Mouse (Mus musculus): ENCODE results near the gene Phf21a. TPM values are rescaled to one million over a fixed set of nuclear protein-coding genes. Genes with fewer than 3 reads are reported as not detected.
A peak's percentile ranks its signal among the peaks of the same experiment; 100 is the strongest.

Gene Phf21a
- total RNA-seq, 2 experiments from 2014 or later: 54.6 to 82.5 TPM

DNA sequence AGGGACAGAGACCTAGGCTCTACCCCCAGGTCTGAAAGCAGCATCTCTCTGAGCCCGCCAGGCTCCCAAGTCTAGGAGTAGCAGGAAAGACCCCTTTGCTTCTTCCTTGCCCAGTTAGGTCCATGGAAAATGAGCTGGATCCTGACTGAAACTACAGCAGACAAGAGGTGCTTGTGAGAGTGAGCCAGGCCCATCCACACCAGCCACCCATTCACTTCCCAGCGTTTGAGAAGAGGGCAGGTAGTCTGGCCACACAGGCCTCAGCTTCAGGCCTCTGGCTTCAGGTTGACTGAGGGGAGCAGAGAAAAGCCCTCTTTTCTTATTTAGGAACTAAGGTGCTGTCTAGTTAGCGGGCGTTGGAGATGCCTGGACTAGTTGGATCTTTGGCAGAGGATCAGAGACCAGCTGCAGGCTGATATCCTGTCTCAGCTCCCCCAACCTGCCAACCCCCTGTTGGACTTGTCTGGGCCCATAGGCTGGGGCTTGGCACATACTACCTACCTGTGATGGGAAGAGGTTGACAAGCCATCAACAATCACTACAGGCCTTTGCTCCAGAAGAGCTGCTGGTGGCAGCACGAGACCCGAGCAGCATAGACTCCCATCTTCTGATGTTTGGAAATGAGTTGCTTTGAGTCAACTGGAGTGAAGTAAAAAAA lies 269.8 kb downstream of the Phf21a start:
- no peak for DNase-seq

DNA sequence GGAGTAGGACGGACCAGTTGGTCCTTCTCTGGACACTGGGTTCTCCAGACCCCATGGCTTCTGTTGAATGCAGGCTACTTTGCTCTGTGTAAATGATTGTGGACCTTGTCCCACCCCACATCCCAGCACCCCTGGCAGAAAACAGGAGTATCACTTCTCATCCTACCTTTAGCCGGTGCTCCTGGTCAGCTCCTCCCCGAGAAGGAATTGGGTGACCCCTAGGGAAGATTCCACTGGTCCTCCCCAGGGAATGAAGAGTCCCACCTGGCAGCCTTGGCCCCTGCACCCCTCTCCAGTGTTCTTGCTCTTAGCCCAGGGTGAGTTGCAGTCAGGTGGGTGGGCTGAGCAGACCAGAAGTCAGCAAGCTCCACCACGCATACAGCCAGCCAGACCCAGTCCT lies 271.2 kb downstream of the Phf21a start:
- no peak for DNase-seq

DNA sequence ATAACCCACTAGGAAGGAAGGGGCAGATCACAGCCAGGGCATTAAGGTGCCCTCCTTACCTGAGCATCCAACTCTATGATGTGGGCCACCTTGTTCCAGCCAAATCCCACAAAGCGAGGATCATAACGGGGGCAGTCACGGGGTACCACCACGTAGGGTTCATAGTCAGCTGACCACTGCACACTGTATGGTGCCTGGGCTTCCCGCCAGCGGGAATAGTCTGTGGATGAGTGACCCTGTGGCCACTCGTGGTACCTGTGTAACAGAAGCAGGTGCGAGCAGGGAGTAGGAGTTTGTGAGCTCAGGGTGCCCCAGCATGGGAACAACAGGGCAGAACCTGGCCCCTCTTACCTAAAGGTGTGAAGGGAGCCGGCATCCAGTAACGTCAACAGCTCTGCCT lies 272.7 kb downstream of the Phf21a start:
- no peak for DNase-seq

DNA sequence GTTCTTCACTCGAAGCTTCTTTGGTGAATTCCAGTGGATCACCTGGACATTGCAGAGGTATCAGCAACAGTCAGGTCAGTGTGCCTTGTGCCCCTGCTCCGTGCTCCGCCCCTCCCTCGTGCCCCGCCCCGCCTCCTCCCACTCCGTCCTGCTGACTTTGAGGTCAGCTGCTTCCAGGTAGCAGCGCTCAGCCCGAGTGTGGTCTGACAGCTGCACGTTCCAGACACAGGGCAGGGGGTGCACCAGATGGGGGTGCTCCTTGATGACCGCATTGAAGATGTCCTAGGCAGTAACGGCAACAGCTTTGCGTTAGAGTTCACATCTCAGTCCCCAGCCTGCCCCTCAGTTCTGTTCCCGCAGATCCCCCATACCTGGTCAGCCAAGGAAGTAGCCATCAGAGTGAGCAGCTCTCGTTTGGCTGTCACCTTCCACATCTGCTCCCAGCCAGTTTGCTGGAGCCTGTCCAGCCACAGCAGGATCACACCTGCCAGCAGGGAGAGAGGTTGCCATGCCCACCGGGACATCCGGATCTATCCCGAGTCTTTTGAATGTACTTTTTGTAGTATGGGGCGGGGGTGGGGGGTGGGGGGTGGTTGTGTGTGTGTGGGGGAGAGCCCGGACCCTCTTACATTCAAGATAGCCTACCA lies 274.6 kb downstream of the Phf21a start:
- DNase-seq: no peak

DNA sequence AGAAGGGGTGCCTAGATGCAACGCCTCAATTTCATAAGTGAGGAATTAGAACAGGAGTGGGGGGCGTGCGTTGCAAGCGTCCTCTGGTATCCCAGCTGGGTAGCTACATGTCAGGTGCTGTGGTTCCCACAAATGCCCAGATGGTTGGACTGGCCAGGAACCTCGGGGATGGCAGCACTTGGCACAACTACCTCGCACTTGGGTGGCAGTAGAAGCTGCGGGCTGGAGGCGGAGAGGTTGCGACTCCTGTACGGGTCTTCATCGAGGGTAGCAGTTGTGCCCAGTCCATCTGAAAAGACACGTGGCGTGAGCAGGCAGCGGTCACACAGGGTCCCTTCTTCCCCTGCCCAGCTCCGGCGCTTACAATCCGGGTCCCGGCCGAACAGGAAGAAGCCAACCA lies 277.5 kb downstream of the Phf21a start:
- DNase-seq: no peak

DNA sequence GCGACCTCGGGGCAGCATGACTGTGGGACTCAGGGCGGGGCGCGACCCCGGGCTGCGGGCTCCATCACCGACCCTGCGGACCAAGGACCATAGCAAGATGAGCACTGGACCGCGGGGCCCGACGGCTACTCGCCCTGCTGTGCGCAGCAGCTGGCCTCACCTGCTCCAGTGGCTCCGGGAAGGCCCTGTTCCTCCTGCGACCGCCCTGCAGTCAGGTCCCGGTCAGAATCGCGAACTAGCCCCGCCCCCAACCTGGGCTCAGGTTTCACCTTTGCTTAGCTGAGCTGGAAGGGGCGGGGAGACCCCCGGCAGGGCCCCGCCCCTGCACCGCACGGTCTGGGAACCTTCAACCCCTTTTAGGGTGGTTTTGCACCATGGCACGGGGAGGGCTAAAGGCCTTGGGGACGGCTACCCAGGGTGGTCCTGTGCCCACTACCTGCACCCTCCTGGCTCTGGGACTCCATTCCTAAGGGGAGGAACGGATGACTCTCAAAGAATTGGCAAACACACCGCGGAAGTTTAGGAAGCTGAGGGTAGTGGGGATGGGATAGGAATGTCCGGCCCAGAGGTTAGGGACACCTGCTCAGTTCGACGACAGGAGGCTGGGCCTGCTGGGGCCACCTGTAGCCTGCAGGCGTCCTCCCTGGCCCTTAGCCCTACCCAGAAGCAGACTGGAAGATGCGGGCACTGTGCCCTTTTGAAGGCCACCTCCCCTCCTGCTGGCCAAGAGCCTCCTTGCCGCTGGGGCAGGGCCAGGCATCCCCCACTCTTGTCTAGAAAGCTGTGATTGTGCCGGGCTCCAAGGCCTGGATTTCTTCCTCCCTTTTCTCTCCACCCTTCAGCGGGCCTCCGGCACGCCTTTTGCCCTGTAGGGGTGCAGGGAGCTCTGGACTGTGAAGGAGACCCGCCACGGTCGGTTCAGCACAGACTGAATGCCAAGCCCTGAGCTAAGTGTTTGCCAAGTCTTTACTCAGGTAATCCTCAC lies 278.2 kb downstream of the Phf21a start:
- DNase-seq: peak; percentile 63

DNA sequence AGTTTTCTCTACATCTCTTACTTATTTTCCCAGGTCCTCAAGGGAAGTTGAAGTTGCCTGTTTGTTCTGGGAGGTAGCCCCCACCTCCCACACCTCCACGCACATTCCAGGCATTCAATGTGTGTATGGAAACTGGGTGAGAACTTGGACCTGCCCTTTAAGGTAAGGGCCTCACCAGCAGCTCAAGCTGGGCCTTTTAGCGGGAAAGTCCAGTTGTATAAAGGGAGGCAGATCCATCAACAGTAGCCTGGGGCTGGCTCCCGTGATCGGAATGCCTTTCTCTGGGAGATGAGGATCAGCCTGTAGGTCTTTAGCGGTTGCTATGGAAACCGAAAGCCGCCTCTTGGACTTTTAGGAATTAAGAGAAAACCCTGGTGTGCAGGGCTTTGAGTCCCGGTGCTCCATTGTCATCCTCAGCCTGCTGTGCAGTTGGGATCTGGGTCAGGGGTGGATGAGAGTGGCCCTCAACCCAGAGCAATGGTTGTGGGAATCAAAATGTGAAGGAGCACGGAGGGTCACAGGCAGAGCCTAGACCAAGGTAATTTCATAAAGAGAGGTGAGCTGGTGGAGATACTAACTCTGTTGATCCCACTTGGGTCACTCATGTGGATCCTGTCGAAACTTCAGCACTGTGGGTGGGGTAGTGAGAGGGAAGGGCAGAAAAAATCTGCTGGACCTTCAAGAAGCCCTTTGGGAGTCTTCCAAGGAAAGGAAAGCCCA lies 279.2 kb downstream of the Phf21a start:
- no peak for DNase-seq

DNA sequence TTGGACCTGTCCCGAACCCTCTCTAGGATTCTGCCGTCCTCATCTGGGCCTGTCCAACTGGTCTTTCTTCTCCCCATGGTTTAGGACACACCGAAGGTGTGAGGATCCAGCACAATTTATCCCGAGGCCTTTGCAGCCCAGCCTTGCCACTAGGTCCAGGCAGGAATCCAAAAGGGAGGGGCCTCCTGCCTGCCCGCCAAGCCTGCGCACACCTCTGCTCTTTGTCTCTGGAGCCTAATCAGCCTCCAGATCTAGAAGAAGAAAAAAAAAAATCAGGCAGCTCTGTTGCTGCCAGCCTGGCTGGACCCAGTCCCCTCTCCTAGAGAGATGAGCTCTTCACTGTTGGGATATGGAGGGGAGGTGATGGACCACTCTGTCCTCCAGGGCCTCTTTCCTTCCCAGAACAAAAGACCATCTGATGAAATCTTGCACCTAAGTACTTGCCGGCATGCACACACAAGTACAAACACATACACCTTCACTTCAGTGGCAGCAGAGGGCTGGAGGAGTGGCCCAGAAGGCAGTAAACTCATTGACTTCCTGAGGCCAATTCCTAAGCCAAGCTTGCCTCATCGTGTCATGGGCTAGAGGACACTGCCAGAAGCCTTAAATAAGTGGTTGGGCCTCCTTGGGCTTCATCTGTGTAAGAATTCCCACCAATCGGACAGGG lies 280.0 kb downstream of the Phf21a start:
- DNase-seq: peak; percentile 83

DNA sequence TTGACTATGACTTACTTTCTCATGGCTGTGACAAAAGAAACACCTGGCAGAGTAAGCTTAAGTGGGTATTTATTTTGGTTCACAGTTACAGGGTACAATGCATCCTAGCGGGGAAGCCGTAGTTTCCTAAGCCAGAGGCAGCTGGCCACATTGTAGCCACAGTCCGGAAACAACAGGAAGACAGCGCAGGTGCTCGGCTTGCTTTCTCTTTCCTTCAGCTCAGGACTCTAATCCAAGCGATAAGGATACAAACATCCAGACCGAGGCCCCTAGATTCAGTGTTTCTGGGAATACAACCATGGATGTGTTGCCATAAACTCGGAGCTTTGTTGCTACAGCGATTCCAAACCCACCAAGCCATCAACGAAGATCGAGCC lies 280.5 kb downstream of the Phf21a start:
- no peak for DNase-seq

DNA sequence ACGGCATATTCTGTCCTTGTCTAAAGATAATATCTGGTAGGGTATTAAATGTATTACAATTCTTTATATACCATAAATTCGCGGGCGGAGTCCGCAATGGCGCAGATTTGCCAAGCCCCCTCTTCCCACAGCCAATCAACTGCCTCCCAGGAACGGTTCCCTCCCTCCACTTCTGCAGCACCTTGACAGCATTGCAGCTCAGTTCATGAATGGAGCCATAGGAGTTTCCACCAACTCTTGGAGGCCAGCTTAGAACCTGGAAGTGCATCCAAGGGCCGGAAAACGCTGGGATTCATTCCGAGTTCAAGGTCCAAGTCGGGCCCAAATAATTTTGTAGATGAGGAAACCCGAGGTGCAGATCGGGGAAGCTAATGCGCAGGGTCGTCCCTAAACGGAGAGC lies 281.6 kb downstream of the Phf21a start, which contains the start of the genes Pex16 and Large2:
Gene Pex16, plus strand, starts transcription at position 163 of the 400 bp plus-strand sequence.
Gene Large2, minus strand, starts transcription at position 356 of the 400 bp plus-strand sequence.
- DNase-seq: peak; percentile 63

DNA sequence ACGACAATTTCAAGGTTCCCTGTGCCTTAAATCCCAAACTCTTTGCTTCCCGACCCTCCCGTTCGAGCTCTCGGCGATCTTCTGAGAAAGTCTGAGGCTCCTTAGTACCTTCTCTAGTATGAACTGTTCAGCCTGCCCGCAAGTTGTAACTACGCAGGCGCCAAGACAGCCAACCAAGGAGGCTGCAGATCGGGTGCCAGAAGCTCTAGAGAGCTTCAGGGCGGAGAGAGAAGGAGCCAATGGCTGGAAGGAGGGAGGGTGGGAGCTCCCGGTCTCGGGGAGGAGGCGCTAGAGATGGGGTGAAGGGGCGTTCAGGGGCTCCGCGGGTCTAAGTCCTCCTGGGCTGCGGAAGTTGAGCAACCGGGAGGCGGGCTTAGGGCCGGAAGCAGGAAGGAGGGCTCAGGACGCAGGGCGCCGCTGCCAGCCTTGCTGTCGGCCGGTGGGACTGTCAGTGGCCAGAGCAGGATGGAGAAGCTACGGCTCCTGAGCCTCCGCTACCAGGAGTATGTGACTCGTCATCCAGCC lies 282.2 kb downstream of the Phf21a start:
- DNase-seq: peak; percentile 97

DNA sequence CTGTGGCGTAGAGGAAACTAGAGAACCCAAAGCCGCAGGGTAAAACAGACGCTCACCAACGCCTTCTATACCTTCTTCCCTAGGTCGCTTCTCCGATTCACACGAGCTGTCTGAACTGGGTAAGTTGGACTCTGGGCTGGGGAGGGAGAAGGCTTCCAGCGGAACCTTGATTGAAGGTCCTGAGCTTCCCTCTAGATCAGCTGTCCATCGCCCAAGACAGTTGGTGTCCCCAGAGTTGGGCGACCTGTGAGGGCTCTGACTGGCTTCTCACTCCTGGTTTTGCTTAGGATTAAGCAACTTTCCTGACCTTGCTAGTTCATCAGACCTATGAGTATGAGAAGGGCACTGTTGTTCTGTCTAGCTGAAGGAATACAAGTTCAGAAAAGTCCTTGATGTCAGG lies 282.9 kb downstream of the Phf21a start:
- DNase-seq: peak; percentile 27

DNA sequence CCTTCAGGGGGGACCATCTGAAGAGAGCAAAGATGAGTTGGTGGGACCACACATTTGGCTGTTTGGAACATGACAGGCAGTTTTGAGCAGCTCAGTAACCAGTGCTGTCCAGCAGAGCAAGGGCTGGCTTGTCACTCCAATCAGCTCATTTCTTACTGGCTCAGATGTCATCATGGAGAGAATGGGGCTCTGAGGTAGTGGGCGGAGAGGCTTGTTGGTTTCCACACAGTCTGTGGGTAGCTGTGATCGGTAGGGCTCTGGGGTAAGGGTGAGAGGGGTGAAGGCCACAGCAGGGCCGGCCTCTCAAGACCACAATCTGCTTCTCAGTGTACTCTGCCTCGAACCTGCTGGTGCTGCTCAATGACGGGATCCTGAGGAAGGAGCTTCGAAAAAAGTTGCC lies 283.4 kb downstream of the Phf21a start:
- peak; percentile 40 for DNase-seq

DNA sequence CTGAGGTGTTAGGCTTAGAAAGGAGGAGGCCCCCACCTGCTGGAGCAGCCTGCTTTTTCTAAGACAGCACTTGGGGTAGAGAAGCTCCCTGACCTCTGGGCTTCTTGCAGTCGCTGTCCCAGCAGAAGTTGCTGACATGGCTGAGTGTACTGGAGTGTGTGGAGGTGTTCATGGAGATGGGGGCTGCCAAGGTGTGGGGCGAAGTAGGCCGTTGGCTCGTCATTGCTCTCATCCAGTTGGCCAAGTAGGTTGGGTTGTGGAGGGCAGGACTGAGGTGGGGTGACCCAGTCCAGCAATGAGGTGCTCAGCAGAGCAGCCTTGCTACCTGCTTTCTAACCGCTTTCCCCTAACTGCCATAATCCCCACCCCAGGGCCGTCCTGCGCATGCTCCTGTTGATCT lies 284.4 kb downstream of the Phf21a start:
- DNase-seq: no peak

DNA sequence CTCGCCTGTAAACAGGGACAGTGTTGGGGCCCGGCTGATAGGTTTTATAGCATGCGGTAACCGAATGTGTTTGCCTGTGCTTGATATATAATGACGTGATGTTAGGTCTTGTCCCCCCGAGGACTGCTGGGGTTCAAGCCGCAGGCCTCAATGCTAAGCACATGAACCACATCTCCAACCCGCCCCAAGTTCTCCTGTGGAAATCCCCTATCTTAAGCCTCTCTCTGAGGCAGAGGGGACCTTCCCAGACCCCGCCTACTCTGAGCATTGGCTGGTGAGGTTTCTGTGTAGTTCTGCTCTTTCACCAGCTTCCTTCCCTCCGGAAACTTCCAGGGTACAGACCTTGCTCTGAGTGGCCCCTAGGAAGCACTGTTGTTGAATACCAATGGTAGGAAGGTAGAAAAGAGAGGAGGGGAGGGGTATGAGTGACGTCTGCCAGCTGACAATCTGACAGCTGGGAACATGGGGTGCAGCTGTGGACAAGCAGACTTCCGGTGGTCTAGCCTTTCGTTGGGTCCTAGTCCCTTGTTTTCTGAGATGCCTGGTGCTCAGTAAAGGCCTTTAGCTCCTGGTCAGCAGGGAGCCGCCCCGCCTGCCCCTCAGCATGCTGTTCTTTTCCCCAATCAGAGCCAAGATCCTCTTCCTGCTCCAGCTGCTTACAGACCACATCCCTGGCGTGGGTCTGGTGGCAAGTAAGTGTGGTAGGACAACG lies 287.0 kb downstream of the Phf21a start:
- DNase-seq: no peak

DNA sequence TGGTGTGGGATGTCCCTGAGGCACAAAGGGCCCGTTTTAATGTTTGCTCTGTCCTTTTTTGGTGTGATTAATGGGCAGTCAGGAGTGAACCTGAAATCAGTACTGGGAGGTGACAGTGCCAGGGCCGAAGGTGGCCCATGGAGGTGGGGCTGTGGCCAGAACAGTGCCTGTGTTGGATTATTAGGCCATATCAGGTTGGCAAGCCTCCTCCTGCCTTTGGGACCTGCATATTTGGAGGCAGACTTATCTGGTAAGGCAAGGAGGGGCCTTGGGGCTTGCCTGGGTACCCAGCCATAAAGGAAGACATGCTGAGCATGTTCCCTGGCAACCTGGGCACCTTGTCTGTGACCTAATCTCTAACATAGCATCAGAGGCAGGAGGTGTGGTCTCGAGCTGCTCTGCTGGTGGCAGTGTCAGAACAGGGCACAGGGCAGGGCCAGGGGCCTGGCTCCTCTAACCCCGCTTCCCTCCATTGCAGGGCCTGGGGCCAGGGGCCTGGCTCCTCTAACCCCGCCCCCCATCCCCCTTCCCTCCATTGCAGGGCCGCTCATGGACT lies 287.7 kb downstream of the Phf21a start:
- DNase-seq: no peak

DNA sequence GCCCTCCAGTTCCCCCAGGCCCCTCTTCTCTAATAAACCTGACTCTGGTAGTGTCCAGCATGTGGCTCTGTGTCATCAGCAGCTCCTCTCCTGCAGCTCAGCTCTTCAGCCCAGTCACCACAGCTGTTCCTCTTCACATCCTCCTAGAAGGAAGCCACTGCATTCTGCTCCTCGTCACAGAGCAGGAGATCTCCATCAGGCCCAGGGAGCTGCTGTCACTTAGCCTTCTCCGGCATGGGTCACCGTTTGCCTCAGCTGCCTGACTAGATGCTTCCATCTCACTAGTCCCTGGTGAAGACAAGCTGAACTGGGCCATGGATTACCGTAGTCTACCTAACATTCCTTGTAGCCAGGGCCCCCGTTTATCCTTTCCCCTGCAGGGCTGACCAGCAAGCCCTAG lies 288.2 kb downstream of the Phf21a start:
- DNase-seq: no peak

DNA sequence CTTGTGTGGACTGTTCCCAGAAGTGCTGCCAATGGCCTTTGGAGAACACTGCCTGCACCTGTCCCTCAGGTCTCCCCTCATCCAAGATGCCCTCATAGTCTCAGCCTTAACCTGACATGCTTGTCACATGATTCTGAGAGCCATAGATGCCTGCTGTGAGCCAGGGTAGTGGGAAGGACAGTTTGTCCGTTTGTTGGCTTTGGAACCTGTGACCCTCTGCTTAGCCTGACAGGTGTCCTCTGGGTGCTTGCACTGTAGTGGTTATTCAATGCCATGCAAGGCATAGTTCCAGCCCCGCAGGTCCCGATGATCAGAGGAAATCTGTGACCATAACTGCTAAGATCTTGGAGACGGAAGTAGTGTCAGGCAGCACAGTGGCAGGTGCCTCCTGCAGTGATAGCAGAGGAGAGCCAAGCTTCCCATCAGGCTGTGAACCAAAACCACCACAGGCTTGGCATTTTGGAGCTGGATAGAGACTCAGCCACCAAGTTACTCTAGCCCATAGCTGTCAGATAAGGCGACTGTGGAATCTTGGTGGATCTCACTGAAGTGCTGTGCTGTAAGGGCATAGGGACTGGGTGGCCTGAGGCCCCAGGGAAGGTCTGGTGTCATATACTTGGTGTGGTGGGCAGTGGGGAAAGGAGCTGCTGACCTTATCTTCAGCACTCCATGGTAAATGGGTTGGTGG lies 289.1 kb downstream of the Phf21a start, which contains the start of gene 1700029I15Rik:
Gene 1700029I15Rik, plus strand, starts transcription at position 638 of the 688 bp plus-strand sequence.
- no peak for DNase-seq

DNA sequence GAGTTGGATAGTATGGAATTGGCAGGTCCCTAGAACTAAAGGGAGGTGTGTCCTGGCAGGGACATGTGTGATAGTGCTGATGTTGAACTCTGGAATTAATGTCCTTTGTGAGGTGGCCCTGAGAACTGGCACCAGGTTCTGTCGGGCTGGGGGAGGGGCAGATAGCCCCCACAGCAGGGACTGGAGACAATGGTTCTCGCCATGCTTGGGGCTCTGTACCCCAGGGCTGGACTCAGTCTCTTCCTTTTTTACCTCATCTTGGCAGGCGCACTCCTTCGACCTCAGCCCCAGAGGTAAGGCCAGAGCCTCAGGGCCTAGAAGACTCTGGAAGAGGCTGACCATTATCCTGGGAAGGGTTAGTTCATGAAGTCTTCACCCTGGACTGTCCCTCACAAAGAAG lies 289.8 kb downstream of the Phf21a start:
- no peak for DNase-seq

DNA sequence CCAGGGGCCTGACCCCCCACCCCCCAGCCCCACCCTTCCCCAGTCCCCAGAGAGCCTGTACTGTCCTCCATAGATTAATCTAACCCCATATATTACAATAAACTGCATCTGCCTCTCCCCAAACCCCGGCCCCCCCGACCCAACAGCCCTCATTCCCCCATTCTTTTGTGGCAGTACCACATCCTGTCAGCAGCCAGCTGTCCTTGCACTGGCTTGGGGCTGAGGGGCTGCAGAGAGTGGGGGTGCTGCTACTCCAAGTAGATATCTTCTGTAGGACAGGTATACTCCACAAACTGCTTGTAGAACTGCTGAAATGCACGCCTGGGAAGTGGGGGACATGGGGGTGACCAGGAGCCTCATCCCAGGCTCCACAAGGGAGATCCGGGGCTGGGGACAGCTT lies 291.2 kb downstream of the Phf21a start:
- DNase-seq: no peak

All from adrenal gland, postnatal 10 days (tissue).